Mouse (Mus musculus): ENCODE data around the gene Xrra1.
"Not testable (repeated sequence)": the region's sequence is repeated elsewhere in the genome, so short reads cannot be mapped to it uniquely, and the experiment has no call there.

Gene Xrra1

GRCm38 (mm10) chr7:99858813-99859585 lies at the start of gene Xrra1:
Gene Xrra1, plus strand, starts transcription at chr7:99859116.
- peak; percentile 92 to 95 for DNase-seq (ENCODE audit: low spot score in 2 of 2)

GRCm38 (mm10) chr7:99810814-99811213 lies 48.1 kb upstream of the Xrra1 start:
- DNase-seq (ENCODE audit: low spot score in 2 of 2): no peak

GRCm38 (mm10) chr7:99811661-99812060 lies 47.3 kb upstream of the Xrra1 start:
- no peak for DNase-seq (ENCODE audit: low spot score in 2 of 2)

- DNase-seq (ENCODE audit: low spot score in 2 of 2): no peak
Observed at GRCm38 (mm10) chr7:99813394-99813793, 45.5 kb upstream of the Xrra1 start.

- DNase-seq (ENCODE audit: low spot score in 2 of 2): not testable (repeated sequence)
Observed at GRCm38 (mm10) chr7:99818181-99818725, 40.7 kb upstream of the Xrra1 start.

- no peak for DNase-seq (ENCODE audit: low spot score in 2 of 2)
Observed at GRCm38 (mm10) chr7:99821953-99822352, 37.0 kb upstream of the Xrra1 start.

GRCm38 (mm10) chr7:99822426-99822825 lies 36.5 kb upstream of the Xrra1 start:
- no peak for DNase-seq (ENCODE audit: low spot score in 2 of 2)

GRCm38 (mm10) chr7:99823045-99823663 lies 35.8 kb upstream of the Xrra1 start:
- no peak for DNase-seq (ENCODE audit: low spot score in 2 of 2)

- no peak for DNase-seq (ENCODE audit: low spot score in 2 of 2)
Observed at GRCm38 (mm10) chr7:99824649-99825483, 34.0 kb upstream of the Xrra1 start.

- no peak for DNase-seq (ENCODE audit: low spot score in 2 of 2)
Observed at GRCm38 (mm10) chr7:99825511-99825910, 33.4 kb upstream of the Xrra1 start.

GRCm38 (mm10) chr7:99826096-99826495 lies 32.8 kb upstream of the Xrra1 start:
- DNase-seq (ENCODE audit: low spot score in 2 of 2): no peak

GRCm38 (mm10) chr7:99828083-99828570 lies 30.8 kb upstream of the Xrra1 start, which contains the start of gene Neu3:
Gene Neu3, minus strand, starts transcription at chr7:99828417.
- peak; percentile 93 to 97 for DNase-seq (ENCODE audit: low spot score in 2 of 2)

- no peak for DNase-seq (ENCODE audit: low spot score in 2 of 2)
Observed at GRCm38 (mm10) chr7:99833115-99833845, 25.6 kb upstream of the Xrra1 start.

GRCm38 (mm10) chr7:99833846-99834222 lies 25.1 kb upstream of the Xrra1 start:
- DNase-seq (ENCODE audit: low spot score in 2 of 2): no peak

GRCm38 (mm10) chr7:99834314-99834853 lies 24.5 kb upstream of the Xrra1 start:
- no peak for DNase-seq (ENCODE audit: low spot score in 2 of 2)

GRCm38 (mm10) chr7:99836781-99837180 lies 22.1 kb upstream of the Xrra1 start:
- DNase-seq (ENCODE audit: low spot score in 2 of 2): no peak

GRCm38 (mm10) chr7:99837358-99838071 lies 21.4 kb upstream of the Xrra1 start:
- DNase-seq (ENCODE audit: low spot score in 2 of 2): no peak

- no peak for DNase-seq (ENCODE audit: low spot score in 2 of 2)
Observed at GRCm38 (mm10) chr7:99838241-99838640, 20.7 kb upstream of the Xrra1 start.

- no peak for DNase-seq (ENCODE audit: low spot score in 2 of 2)
Observed at GRCm38 (mm10) chr7:99845533-99846236, 13.2 kb upstream of the Xrra1 start.

GRCm38 (mm10) chr7:99850534-99850933 lies 8.4 kb upstream of the Xrra1 start:
- no peak for DNase-seq (ENCODE audit: low spot score in 2 of 2)
